Mouse (Mus musculus) liver, adult 2 months (tissue): ENCODE data around the gene Itgb5.

Experiments used
- CTCF ChIP-seq: fragments of 200-500 bp; IDR thresholded peaks from 2 replicates; pipeline ENCODE4 v1.5.1; 2011; ENCODE audit warnings: low read depth, low read length, control low read depth
- POLR2A ChIP-seq: fragments of 200-500 bp; IDR thresholded peaks from 2 replicates; pipeline ENCODE4 v1.6.1; 2011; ENCODE audit warnings: low read length, control low read depth; ENCODE audit not compliant: insufficient read depth; ENCODE audit errors: extremely low read depth

- TF ChIP-seq CTCF = no peak
- TF ChIP-seq POLR2A = no peak
These were observed 49.6 kb downstream of the Itgb5 start for GRCm38 (mm10) chr16:33879031-33879430.
